Comparison of ENCODE assay signal across 22 mouse cellular contexts in the genomic region with DNA sequence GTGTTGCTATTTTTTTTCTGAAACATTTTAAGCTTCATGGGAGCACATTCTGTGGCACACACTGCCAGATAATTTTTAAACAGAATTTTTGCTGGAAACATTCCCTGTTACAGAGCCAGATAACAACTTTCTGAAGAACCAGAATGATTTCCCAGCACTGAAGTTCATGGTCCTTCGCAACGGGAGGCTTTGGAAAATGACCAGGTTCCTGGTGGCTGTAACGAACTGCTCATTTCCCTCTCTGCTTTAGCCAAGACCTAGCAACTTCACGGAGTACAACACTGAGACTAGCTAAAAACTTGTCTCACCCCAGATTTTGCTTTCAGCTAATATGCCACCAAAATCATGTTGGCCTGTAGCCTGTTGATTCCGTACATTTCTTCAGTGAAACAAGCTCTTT. TPM values are rescaled to one million over a fixed set of nuclear protein-coding genes. Genes with fewer than 3 reads are reported as not detected.
DNase-seq lines count a peak whose midpoint lies in the region; ATAC-seq and TF ChIP-seq lines count a peak whose summit lies in the region.
"Had no signal": no experiment of that assay in that cellular context is flagged by ENCODE, and none has a peak within 500 bp of the region (broad histone marks: within the 10 kb centered on the region; RNA-seq: fewer than 3 reads in every experiment).

No protein-coding gene starts in this region.

- peak; percentile 54 for ATAC-seq in lung, postnatal 0 days
- ATAC-seq: forebrain, embryonic 14.5 days; hindbrain, embryonic 16.5 days had no signal

- TF ChIP-seq EP300 in lung, postnatal 0 days (IDR thresholded peaks at IDR 0.05): peak; percentile 35; the same call in 1 of the 2 replicates

- H3K9ac ChIP-seq in lung, postnatal 0 days (replicated peaks; ENCODE audit: low read depth): no peak overlapping the region
- H3K9ac ChIP-seq: embryonic facial prominence, embryonic 13.5 days; midbrain, embryonic 12.5 days had no signal

- H3K9me3 ChIP-seq in lung, postnatal 0 days (ENCODE audit: low read length): no peaks in the 10 kb centered on the region
- H3K9me3 ChIP-seq: embryonic facial prominence, embryonic 13.5 days; midbrain, embryonic 12.5 days had no signal

- H3K27me3 ChIP-seq in lung, postnatal 0 days (replicated peaks; ENCODE audit: insufficient read depth, low read length): no peaks in the 10 kb centered on the region
- H3K27me3 ChIP-seq: embryonic facial prominence, embryonic 13.5 days; midbrain, embryonic 12.5 days had no signal

- 72% methylated on average over 5 of the region's 5 CpGs for WGBS in lung, postnatal 0 days

- no peak overlapping the region for H3K4me2 ChIP-seq in lung, postnatal 0 days (replicated peaks; ENCODE audit: low read depth, low read length)
- H3K4me2 ChIP-seq: embryonic facial prominence, embryonic 13.5 days; liver, embryonic 11.5 days; midbrain, embryonic 12.5 days had no signal

- H3K4me1 ChIP-seq in lung, postnatal 0 days (ENCODE audit: insufficient read depth, low read depth, low read length): no peaks in the 10 kb centered on the region
- H3K4me1 ChIP-seq: embryonic facial prominence, embryonic 13.5 days; midbrain, embryonic 12.5 days had no signal

- no peak overlapping the region for H3K4me3 ChIP-seq in lung, postnatal 0 days (ENCODE audit: low read depth, low read length)
- H3K4me3 ChIP-seq: embryonic facial prominence, embryonic 13.5 days; left cerebral cortex, adult 2 months; midbrain, embryonic 12.5 days; myocyte had no signal

- TF ChIP-seq CTCF in lung, postnatal 0 days (IDR thresholded peaks at IDR 0.05): no peak

- peak; percentile 17 for DNase-seq in adrenal gland, postnatal 10 days
- no peak for DNase-seq in adrenal gland, postnatal 36 days
- DNase-seq in heart, adult 9 months (ENCODE audit: low spot score in 2 of 2): peak; percentile 28
- DNase-seq in heart, postnatal 4 days: no peak
- peak; percentile 43 for DNase-seq in Muller cell, postnatal 12 days (ENCODE audit: inconsistent ontology term)
- peak; percentile 71 for DNase-seq in lung, postnatal 0 days (ENCODE audit: low spot score)
- DNase-seq in thymus, postnatal 4 days: no peak
- DNase-seq in left cerebral cortex, adult 8-10 months (ENCODE audit: low spot score in 2 of 2): no peak
- DNase-seq: adrenal gland, adult 8-10 months; cerebellum, adult 18-20 months; kidney, adult 18-20 months; kidney, postnatal 25 days had no signal

- H3K36me3 ChIP-seq in lung, postnatal 0 days (ENCODE audit: insufficient read depth, low read length): no peaks in the 10 kb centered on the region
- H3K36me3 ChIP-seq: embryonic facial prominence, embryonic 13.5 days; midbrain, embryonic 12.5 days had no signal

- H3K27ac ChIP-seq in lung, postnatal 0 days (ENCODE audit: low read length): peak overlapping the region; percentile 38
- H3K27ac ChIP-seq: embryonic facial prominence, embryonic 13.5 days; left cerebral cortex, adult 2 months; midbrain, embryonic 12.5 days had no signal

RNA-seq across cellular contexts. Expression of a gene that starts 9.8 kb away (rescaled TPM):
- under 1 TPM; 0.55 to 0.75 TPM for total RNA-seq in adrenal gland, postnatal 10 days (2021)
- under 1 TPM; 0.26 to 0.63 TPM for total RNA-seq in adrenal gland, postnatal 36 days (2021)
- total RNA-seq in heart, postnatal 4 days (2021): under 1 TPM; 0.47 to 0.55 TPM
- polyA plus RNA-seq in lung, postnatal 0 days (2015; fragmentation: Nextera tagmentation; extraction: Ambion mirVana): 1.2 and 1.6 TPM in 2 replicates
- total RNA-seq in left cerebral cortex, adult 8-10 months (2022): 100 to 1,000 TPM; 162 to 207 (median 185) TPM
- total RNA-seq: granulocyte monocyte progenitor cell, adult 5-6 weeks; MEL; neutrophil, adult 5-6 weeks had no signal
- polyA plus RNA-seq: myocyte had no signal

Comparison
In these comparisons a context has a peak if more than half of its experiments do, and no peak if none do; other contexts are left out.
1. DNase-seq: peak in adrenal gland, postnatal 10 days (single experiment), heart, adult 9 months (2 of 2), Muller cell, postnatal 12 days (single experiment) and lung, postnatal 0 days (single experiment); none in adrenal gland, postnatal 36 days (0 of 2), heart, postnatal 4 days (single experiment), thymus, postnatal 4 days (single experiment) and left cerebral cortex, adult 8-10 months (0 of 2).
2. RNA of a gene that starts 9.8 kb away (total RNA-seq): 162 to 207 TPM in left cerebral cortex, adult 8-10 months; 0.55 to 0.75 TPM in adrenal gland, postnatal 10 days, 0.26 to 0.63 TPM in adrenal gland, postnatal 36 days and 0.47 to 0.55 TPM in heart, postnatal 4 days; every median in the first group is over 10 times any median in the second.